Mouse (Mus musculus) lung, postnatal 25 days (tissue): ENCODE results near the gene Farsa.
"Not testable (repeated sequence)": the region's sequence is repeated elsewhere in the genome, so short reads cannot be mapped to it uniquely, and the experiment has no call there.

Source experiments
- DNase-seq: peaks from one replicate; pipeline ENCODE4 v3.0.0; 2022; ENCODE audit warnings: low spot score

The Farsa gene

GRCm38 (mm10) chr8:84873016-84873415 lies 16.2 kb downstream of the Farsa start:
- DNase-seq = no peak

- no peak for DNase-seq
Observed at GRCm38 (mm10) chr8:84874339-84874738, 17.6 kb downstream of the Farsa start.

- DNase-seq = no peak
Observed at GRCm38 (mm10) chr8:84877297-84878035, 20.7 kb downstream of the Farsa start.

- DNase-seq = no peak
Observed at GRCm38 (mm10) chr8:84878915-84879314, 22.1 kb downstream of the Farsa start.

GRCm38 (mm10) chr8:84884728-84885127 lies 27.9 kb downstream of the Farsa start:
- DNase-seq = no peak

GRCm38 (mm10) chr8:84888280-84888679 lies 31.5 kb downstream of the Farsa start:
- DNase-seq = no peak

- DNase-seq = no peak
Observed at GRCm38 (mm10) chr8:84889141-84889540, 32.4 kb downstream of the Farsa start.

- DNase-seq = no peak
Observed at GRCm38 (mm10) chr8:84892993-84893708, 36.4 kb downstream of the Farsa start.

- DNase-seq = peak; percentile 98
Observed at GRCm38 (mm10) chr8:84893709-84894134, 36.9 kb downstream of the Farsa start, which contains the start of gene Gcdh. Gene Gcdh, minus strand, starts transcription at chr8:84893921.

GRCm38 (mm10) chr8:84895963-84896362 lies 39.2 kb downstream of the Farsa start:
- DNase-seq = no peak

GRCm38 (mm10) chr8:84901071-84901470 lies 44.3 kb downstream of the Farsa start:
- DNase-seq = no peak

GRCm38 (mm10) chr8:84901752-84902151 lies 45.0 kb downstream of the Farsa start, which contains the start of gene Klf1:
Gene Klf1, plus strand, starts transcription at chr8:84901928.
- no peak for DNase-seq

GRCm38 (mm10) chr8:84902367-84902919 lies 45.7 kb downstream of the Farsa start:
- DNase-seq = no peak

GRCm38 (mm10) chr8:84902920-84903661 lies 46.3 kb downstream of the Farsa start:
- DNase-seq = peak; percentile 92

GRCm38 (mm10) chr8:84904351-84904750 lies 47.6 kb downstream of the Farsa start:
- DNase-seq = no peak

- no peak for DNase-seq
Observed at GRCm38 (mm10) chr8:84907037-84907436, 50.2 kb downstream of the Farsa start.

GRCm38 (mm10) chr8:84907493-84907892 lies 50.7 kb downstream of the Farsa start:
- DNase-seq = no peak

GRCm38 (mm10) chr8:84907979-84908378 lies 51.2 kb downstream of the Farsa start:
- DNase-seq = not testable (repeated sequence)

- peak; percentile 99 for DNase-seq
Observed at GRCm38 (mm10) chr8:84908421-84909161, 51.8 kb downstream of the Farsa start, which contains the start of gene Dnase2a. Gene Dnase2a, plus strand, starts transcription at chr8:84908560.

GRCm38 (mm10) chr8:84909162-84909767 lies 52.5 kb downstream of the Farsa start:
- no peak for DNase-seq

- no peak for DNase-seq
Observed at GRCm38 (mm10) chr8:84909949-84910348, 53.2 kb downstream of the Farsa start.
